Mouse (Mus musculus) hindbrain, embryonic 14.5 days (tissue): ENCODE data around the gene Tiam2. TPM values are rescaled to one million over a fixed set of nuclear protein-coding genes. Genes with fewer than 3 reads are reported as not detected.

Experiments
- polyA plus RNA-seq: library from polyadenylated mRNA; unstranded; fragments of >200 nt; fragmentation: Nextera tagmentation; extraction: Ambion mirVana; gene quantifications from 2 replicates; pipeline ENCODE4 v1.2.1, GENCODE M21; 2014

Gene Tiam2
- polyA plus RNA-seq, 1 experiment from 2014 or later, result 6.3 TPM

Other genes starting within 250 kb of the Tiam2 start
- gene Scaf8, start 211.6 kb upstream of the Tiam2 start, polyA plus RNA-seq, result 19.3 and 21.3 TPM in 2 replicates
- 0.54 TPM in 1 of 2 replicates, not detected in the other for gene Cldn20, start 206.0 kb downstream of the Tiam2 start, polyA plus RNA-seq
- gene Tfb1m, start 231.2 kb downstream of the Tiam2 start, polyA plus RNA-seq, result 14.1 and 15.1 TPM in 2 replicates